Mouse (Mus musculus) kidney, adult 2 months (tissue): ENCODE data around the gene Shb. TPM values are rescaled to one million over a fixed set of nuclear protein-coding genes. Genes with fewer than 3 reads are reported as not detected.

ENCODE experiments used
- DNase-seq: peaks from one replicate; pipeline ENCODE4 v3.0.0; 2021
- H3K27ac ChIP-seq: fragments of 200-500 bp; 2 replicates; pipeline ENCODE4 v1.5.1; 2012; ENCODE audit warnings: low read depth, low read length, control low read depth, inconsistent platforms; ENCODE audit not compliant: insufficient read depth
- H3K27me3 ChIP-seq: fragments of 200-500 bp; replicated peaks from 2 replicates; pipeline ENCODE4 v1.6.1; 2012; ENCODE audit warnings: mild to moderate bottlenecking, moderate library complexity, low read length, inconsistent platforms; ENCODE audit not compliant: control insufficient read depth, insufficient read depth
- H3K36me3 ChIP-seq: fragments of 200-500 bp; 2 replicates; pipeline ENCODE4 v1.6.1; 2012; ENCODE audit warnings: mild to moderate bottlenecking, moderate library complexity, low read length, inconsistent platforms; ENCODE audit not compliant: control insufficient read depth, insufficient read depth
- H3K4me1 ChIP-seq: fragments of 200-500 bp; 2 replicates; pipeline ENCODE4 v1.6.1; 2011; ENCODE audit warnings: low read length; ENCODE audit not compliant: control insufficient read depth, insufficient read depth
- H3K4me3 ChIP-seq: fragments of 200-500 bp; 2 replicates; pipeline ENCODE4 v1.5.1; 2011; ENCODE audit warnings: mild to moderate bottlenecking, low read depth, low read length, control low read depth; ENCODE audit not compliant: insufficient read depth
- CTCF ChIP-seq: fragments of 200-500 bp; conservative IDR thresholded peaks from 2 replicates; pipeline ENCODE4 v1.5.1; 2011; ENCODE audit warnings: low read depth, mild to moderate bottlenecking, control low read depth, low read length, moderate library complexity, mixed read lengths; ENCODE audit not compliant: insufficient read depth, insufficient read length
- POLR2A ChIP-seq: fragments of 200-500 bp; IDR thresholded peaks from one replicate; pipeline ENCODE4 v1.6.1; 2011; ENCODE audit warnings: low read depth, low read length, control low read depth
- WGBS: fragments of 180-500 bp; shearing (Covaris S2); methylation state at CpG from one replicate; pipeline ENCODE4 v1.1.7; 2018; 5-methylcytosine and 5-hydroxymethylcytosine counted together
- polyA plus RNA-seq: library from polyadenylated mRNA; depleted of rRNA; stranded (reverse); fragments of >200 nt; gene quantifications from 2 replicates; pipeline ENCODE4 v1.2.3, GENCODE M21; 2012

Shb gene
- polyA plus RNA-seq, 1 experiment: 59.4 TPM

- peak overlapping the region; percentile 83 for H3K27ac ChIP-seq
- no peak overlapping the region for H3K4me3 ChIP-seq
- no peaks in the 10 kb centered on the region for H3K36me3 ChIP-seq
- no peaks in the 10 kb centered on the region for H3K27me3 ChIP-seq
- peaks cover 78% of the 10 kb centered on the region for H3K4me1 ChIP-seq
- no peak for TF ChIP-seq POLR2A
- TF ChIP-seq CTCF: 0 out of 2 replicates have a peak, but pooled peaks have one; percentile 4
- no peak for DNase-seq
- WGBS: 29% methylated on average over 2 of the region's 2 CpGs
Measured at GRCm38 (mm10) chr4:45513340-45513739, 18.9 kb downstream of the Shb start.

GRCm38 (mm10) chr4:45510163-45510562 is 22.1 kb downstream of the Shb start:
- Histone ChIP-seq H3K27me3 (no peaks in the 10 kb centered on the region), H3K4me1 (peaks cover 80% of the 10 kb centered on the region), H3K4me3 (no peak overlapping the region), H3K27ac (peak overlapping the region; percentile 60), H3K36me3 (no peaks in the 10 kb centered on the region)
- TF ChIP-seq CTCF (no peak), POLR2A (no peak)
- 11% methylated on average over 6 of the region's 6 CpGs for WGBS
- DNase-seq: peak; percentile 96

- peak overlapping the region; percentile 60 for H3K27ac ChIP-seq
- H3K4me3 ChIP-seq: no peak overlapping the region
- no peak for DNase-seq
- H3K36me3 ChIP-seq: no peaks in the 10 kb centered on the region
- peaks cover 78% of the 10 kb centered on the region for H3K4me1 ChIP-seq
- H3K27me3 ChIP-seq: no peaks in the 10 kb centered on the region
- TF ChIP-seq POLR2A (no peak), CTCF (no peak)
- WGBS: 82% methylated on average over 4 of the region's 4 CpGs
Measured at GRCm38 (mm10) chr4:45509416-45509815, 22.9 kb downstream of the Shb start.

GRCm38 (mm10) chr4:45508469-45508868 is 23.8 kb downstream of the Shb start:
- H3K4me3 ChIP-seq: no peak overlapping the region
- peak overlapping the region; percentile 60 for H3K27ac ChIP-seq
- WGBS: 23% methylated on average over 6 of the region's 6 CpGs
- no peaks in the 10 kb centered on the region for H3K27me3 ChIP-seq
- TF ChIP-seq POLR2A (no peak), CTCF (no peak)
- peaks cover 78% of the 10 kb centered on the region for H3K4me1 ChIP-seq
- no peaks in the 10 kb centered on the region for H3K36me3 ChIP-seq
- DNase-seq: peak; percentile 44

GRCm38 (mm10) chr4:45507476-45507875 is 24.8 kb downstream of the Shb start:
- TF ChIP-seq POLR2A (no peak), CTCF (no peak)
- WGBS: 70% methylated on average over 1 of the region's 1 CpGs
- Histone ChIP-seq H3K27ac (peak overlapping the region; percentile 60), H3K4me1 (peaks cover 76% of the 10 kb centered on the region), H3K36me3 (no peaks in the 10 kb centered on the region), H3K27me3 (no peaks in the 10 kb centered on the region), H3K4me3 (no peak overlapping the region)
- DNase-seq: no peak

GRCm38 (mm10) chr4:45507039-45507438 is 25.2 kb downstream of the Shb start:
- peaks cover 76% of the 10 kb centered on the region for H3K4me1 ChIP-seq
- WGBS: 50% methylated on average over 9 of the region's 9 CpGs

GRCm38 (mm10) chr4:45506613-45507012 is 25.7 kb downstream of the Shb start:
- no peaks in the 10 kb centered on the region for H3K36me3 ChIP-seq
- no peak for TF ChIP-seq POLR2A
- TF ChIP-seq CTCF: no peak
- H3K27me3 ChIP-seq: no peaks in the 10 kb centered on the region
- no peak overlapping the region for H3K4me3 ChIP-seq
- WGBS: 26% methylated on average over 5 of the region's 5 CpGs
- H3K27ac ChIP-seq: peak overlapping the region; percentile 60
- peaks cover 80% of the 10 kb centered on the region for H3K4me1 ChIP-seq
- DNase-seq: peak; percentile 73

More at GRCm38 (mm10) chr4:45507039-45507438, 25.2 kb downstream of the Shb start:
- Histone ChIP-seq H3K36me3 (no peaks in the 10 kb centered on the region), H3K27ac (peak overlapping the region; percentile 60), H3K4me3 (no peak overlapping the region), H3K27me3 (no peaks in the 10 kb centered on the region)
- TF ChIP-seq CTCF (no peak), POLR2A (no peak)
- DNase-seq: no peak
